Mouse (Mus musculus) cortical plate, adult 2 months (tissue): ENCODE measurements around the gene Nat8f5.

Experiments
- CTCF ChIP-seq: fragments of 200-500 bp; IDR thresholded peaks from 2 replicates; pipeline ENCODE4 v1.5.1; 2011; ENCODE audit warnings: mild to moderate bottlenecking, control low read depth, low read length; ENCODE audit not compliant: insufficient read depth; ENCODE audit errors: extremely low read depth
- POLR2A ChIP-seq: fragments of 200-500 bp; IDR thresholded peaks from 2 replicates; pipeline ENCODE4 v1.6.1; 2011; ENCODE audit warnings: mild to moderate bottlenecking, low read length, control low read depth; ENCODE audit not compliant: insufficient read depth; ENCODE audit errors: extremely low read depth

- TF ChIP-seq CTCF (no peak), POLR2A (no peak)
Measured at GRCm38 (mm10) chr6:85848140-85848539, 27.4 kb upstream of the Nat8f5 start.
